Mouse (Mus musculus): Measurements from ENCODE around the gene Inhbc. TPM values are rescaled to one million over a fixed set of nuclear protein-coding genes. Genes with fewer than 3 reads are reported as not detected.

The Inhbc gene
- total and polyA plus RNA-seq, 3 experiments = not detected

DNA sequence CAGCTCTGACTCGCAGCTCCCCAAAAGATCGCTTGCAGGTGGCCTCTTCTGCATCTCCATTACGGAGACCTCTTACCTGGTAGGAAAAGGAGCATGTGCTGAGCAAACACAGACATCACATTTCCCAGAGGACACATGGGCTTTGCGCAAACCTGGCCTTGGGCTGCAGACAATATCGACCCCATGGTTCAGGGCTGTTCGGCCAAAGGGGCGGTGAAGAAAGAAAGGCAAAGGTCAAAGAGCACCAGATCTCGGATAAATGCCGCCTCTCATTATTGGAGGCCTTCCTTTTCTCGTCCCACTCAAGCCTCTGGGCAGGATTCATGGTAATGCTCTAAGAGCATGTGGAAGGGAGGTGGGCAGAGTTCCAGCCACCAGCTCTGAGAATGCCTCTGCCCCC is 14.9 kb downstream of the Inhbc start:
- no peak overlapping the region for H3K4me3 ChIP-seq
- H3K36me3 ChIP-seq (ENCODE audit: control insufficient read depth, insufficient read depth, low read length) = no peaks in the 10 kb centered on the region
- H3K27me3 ChIP-seq (ENCODE audit: control insufficient read depth, insufficient read depth, low read length) = no peaks in the 10 kb centered on the region
- no peak overlapping the region for H3K9ac ChIP-seq (ENCODE audit: low read depth, low read length)
- no peaks in the 10 kb centered on the region for H3K4me1 ChIP-seq (ENCODE audit: control insufficient read depth, insufficient read depth, low read length)
- WGBS = 75% methylated on average over 10 of the region's 10 CpGs
- DNase-seq = no peak
- intact Hi-C loops (cut with DNase I) = no loop called here
- no peaks in the 10 kb centered on the region for H3K79me2 ChIP-seq (replicated peaks; ENCODE audit: control insufficient read depth, insufficient read depth, low read length)
- H3K27ac ChIP-seq = no peak overlapping the region; the same call in 1 of the 2 replicates
- TF ChIP-seq EP300 (IDR thresholded peaks at IDR 0.05; ENCODE audit: insufficient read depth, low read depth, low read length) (no peak), CTCF (IDR thresholded peaks at IDR 0.05) (no peak), POLR2A (IDR thresholded peaks at IDR 0.05; ENCODE audit: insufficient read depth, low read depth, low read length) (no peak)

DNA sequence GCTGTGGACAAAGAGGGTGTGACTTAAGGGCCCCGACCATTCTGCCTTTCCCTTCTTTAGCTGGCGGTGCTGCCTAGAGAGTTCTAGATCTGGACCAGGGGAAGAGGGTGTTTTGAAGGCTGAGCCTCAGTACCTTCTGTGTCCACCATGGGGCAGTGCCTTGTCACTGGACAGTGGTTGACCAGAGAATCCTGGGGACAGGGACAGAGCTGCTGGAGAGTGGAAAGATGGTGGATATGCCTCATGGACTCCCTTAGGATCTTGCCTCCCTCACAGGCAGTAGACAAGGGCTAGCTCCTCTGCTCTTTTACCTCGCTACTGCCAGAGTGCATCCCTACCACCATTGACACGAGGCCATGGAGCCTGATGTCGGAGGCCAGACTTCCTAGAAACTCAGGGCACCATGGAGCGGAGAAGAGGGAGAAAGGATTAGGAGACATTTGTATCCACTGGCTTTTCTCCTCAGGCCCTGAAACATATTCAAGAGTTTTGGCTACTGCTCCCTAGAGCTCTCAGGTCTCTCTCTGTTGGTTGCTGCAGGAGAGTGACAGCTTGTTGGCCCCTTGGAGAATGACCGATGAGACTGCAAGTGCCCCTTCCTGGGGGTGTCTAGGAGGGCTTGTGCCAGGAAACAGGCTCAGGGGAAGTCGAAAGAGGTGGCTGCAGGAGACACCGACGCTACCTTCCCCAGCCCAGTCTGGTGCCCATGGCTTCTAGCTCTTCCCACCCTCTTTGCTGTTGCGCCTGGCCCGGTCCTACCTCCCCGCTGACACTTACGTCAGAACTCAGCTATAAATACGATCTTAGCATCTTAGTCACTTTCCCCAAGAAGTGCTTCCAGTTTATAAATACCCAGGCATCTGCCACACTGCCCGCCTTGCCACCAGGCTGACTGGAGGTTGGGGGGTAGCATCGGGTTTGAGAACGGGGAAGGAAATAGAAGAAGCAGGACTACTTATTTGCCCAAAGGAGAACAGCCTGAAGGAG is 16.0 kb downstream of the Inhbc start, which contains the start of gene Inhbe:
Gene Inhbe, minus strand, starts transcription at position 503 of the 987 bp plus-strand sequence.
- peak in 1 of 2 experiments; percentile 56 for DNase-seq
- peak within 1 kb of the TSS; percentile 81 for H3K27ac ChIP-seq
- H3K9ac ChIP-seq (ENCODE audit: low read depth, low read length) = no peak within 1 kb of the TSS
- peak; percentile 64 for TF ChIP-seq CTCF (IDR thresholded peaks at IDR 0.05)
- no peak for TF ChIP-seq EP300 (IDR thresholded peaks at IDR 0.05; ENCODE audit: insufficient read depth, low read depth, low read length)
- TF ChIP-seq POLR2A (IDR thresholded peaks at IDR 0.05; ENCODE audit: insufficient read depth, low read depth, low read length) = no peak
- H3K36me3 ChIP-seq (ENCODE audit: control insufficient read depth, insufficient read depth, low read length) = no peaks in the 10 kb centered on the region
- no peaks in the 10 kb centered on the region for H3K79me2 ChIP-seq (replicated peaks; ENCODE audit: control insufficient read depth, insufficient read depth, low read length)
- WGBS = 65% methylated on average over 18 of the region's 18 CpGs
- no peaks in the 10 kb centered on the region for H3K27me3 ChIP-seq (ENCODE audit: control insufficient read depth, insufficient read depth, low read length)
- no peak within 1 kb of the TSS for H3K4me3 ChIP-seq
- intact Hi-C loops (cut with DNase I) = loop anchor here (5.0 kb wide), 1 partner anchor 68 kb away; no protein-coding TSS in a partner anchor
- H3K4me1 ChIP-seq (ENCODE audit: control insufficient read depth, insufficient read depth, low read length) = no peaks in the 10 kb centered on the region

DNA sequence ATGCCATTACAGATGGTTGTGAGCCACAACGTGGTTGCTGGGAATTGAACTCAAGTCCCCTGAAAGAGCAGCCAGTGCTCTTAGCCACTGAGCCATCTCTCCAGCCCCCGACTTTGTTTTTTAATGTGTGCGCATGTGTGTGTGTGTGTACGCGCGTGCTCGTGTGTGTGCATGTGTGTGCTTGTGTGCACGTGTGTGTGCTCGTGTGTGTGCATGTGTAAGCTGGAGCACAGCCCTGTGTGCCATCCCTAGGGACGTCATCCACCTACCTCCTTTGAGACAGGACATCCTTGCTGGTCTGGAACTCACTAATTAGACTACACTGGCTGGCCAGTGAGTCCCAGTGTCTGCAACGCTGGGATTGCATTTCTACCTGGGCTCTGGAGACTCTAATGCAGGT is 17.5 kb downstream of the Inhbc start:
- WGBS = 86% methylated on average over 11 of the region's 11 CpGs
- no peak for DNase-seq
- Histone ChIP-seq H3K4me1 (ENCODE audit: control insufficient read depth, insufficient read depth, low read length) (no peaks in the 10 kb centered on the region), H3K27me3 (ENCODE audit: control insufficient read depth, insufficient read depth, low read length) (no peaks in the 10 kb centered on the region), H3K79me2 (replicated peaks; ENCODE audit: control insufficient read depth, insufficient read depth, low read length) (no peaks in the 10 kb centered on the region), H3K36me3 (ENCODE audit: control insufficient read depth, insufficient read depth, low read length) (no peaks in the 10 kb centered on the region), H3K27ac (no peak overlapping the region), H3K9ac (ENCODE audit: low read depth, low read length) (no peak overlapping the region), H3K4me3 (no peak overlapping the region)
- intact Hi-C loops (cut with DNase I) = loop anchor here (5.0 kb wide), 1 partner anchor 70 kb away; no protein-coding TSS in a partner anchor
- TF ChIP-seq CTCF (IDR thresholded peaks at IDR 0.05) (no peak), EP300 (IDR thresholded peaks at IDR 0.05; ENCODE audit: insufficient read depth, low read depth, low read length) (no peak), POLR2A (IDR thresholded peaks at IDR 0.05; ENCODE audit: insufficient read depth, low read depth, low read length) (no peak)

DNA sequence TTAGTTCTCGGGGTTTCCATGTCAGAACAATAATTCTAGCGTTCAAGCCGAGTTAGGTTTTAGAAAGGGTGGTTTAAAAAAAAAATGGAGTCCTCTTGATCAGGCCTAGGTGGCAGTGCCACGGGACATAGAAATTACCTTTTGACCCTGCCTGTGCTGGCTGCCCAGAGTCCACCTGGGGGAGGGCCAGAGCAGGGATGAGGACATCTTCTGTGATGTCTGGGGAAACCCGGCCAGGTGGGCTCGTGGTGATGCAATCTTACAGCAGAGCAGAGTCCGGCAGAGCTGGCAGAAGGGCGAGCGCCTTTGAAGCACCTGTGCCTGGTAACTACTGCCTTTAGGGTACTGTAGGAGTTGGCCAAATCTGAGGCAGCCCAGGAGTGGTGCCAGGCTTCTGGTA is 18.0 kb downstream of the Inhbc start:
- no peaks in the 10 kb centered on the region for H3K36me3 ChIP-seq (ENCODE audit: control insufficient read depth, insufficient read depth, low read length)
- no peak overlapping the region for H3K9ac ChIP-seq (ENCODE audit: low read depth, low read length)
- no peaks in the 10 kb centered on the region for H3K27me3 ChIP-seq (ENCODE audit: control insufficient read depth, insufficient read depth, low read length)
- 85% methylated on average over 9 of the region's 9 CpGs for WGBS
- no peaks in the 10 kb centered on the region for H3K79me2 ChIP-seq (replicated peaks; ENCODE audit: control insufficient read depth, insufficient read depth, low read length)
- intact Hi-C loops (cut with DNase I) = loop anchor here (5.0 kb wide), 1 partner anchor 70 kb away; no protein-coding TSS in a partner anchor
- no peak overlapping the region for H3K27ac ChIP-seq
- H3K4me1 ChIP-seq (ENCODE audit: control insufficient read depth, insufficient read depth, low read length) = no peaks in the 10 kb centered on the region
- no peak for DNase-seq
- TF ChIP-seq EP300 (IDR thresholded peaks at IDR 0.05; ENCODE audit: insufficient read depth, low read depth, low read length) = no peak
- no peak for TF ChIP-seq CTCF (IDR thresholded peaks at IDR 0.05)
- no peak for TF ChIP-seq POLR2A (IDR thresholded peaks at IDR 0.05; ENCODE audit: insufficient read depth, low read depth, low read length)
- H3K4me3 ChIP-seq = no peak overlapping the region

DNA sequence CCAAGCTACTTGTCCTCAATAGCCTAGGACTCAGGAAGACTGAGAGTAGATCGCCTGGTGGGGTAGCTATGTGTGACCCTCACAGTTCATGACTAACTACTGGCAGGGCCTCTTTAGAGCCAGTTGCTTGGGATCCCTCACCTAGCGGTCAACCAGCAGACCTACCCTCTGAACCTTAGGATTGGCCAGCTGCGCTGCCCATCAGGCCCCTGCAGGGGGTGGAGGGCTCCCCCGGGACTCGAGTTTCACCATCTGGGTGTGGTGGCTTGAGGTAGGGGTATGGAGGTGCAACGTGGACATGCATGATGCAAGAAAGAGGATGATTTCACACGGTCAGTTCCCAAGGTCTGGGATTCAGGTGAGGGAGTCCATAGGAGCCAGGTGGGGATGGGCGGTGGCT is 18.5 kb downstream of the Inhbc start:
- intact Hi-C loops (cut with DNase I) = loop anchor here (5.0 kb wide), 1 partner anchor 71 kb away; no protein-coding TSS in a partner anchor
- 74% methylated on average over 8 of the region's 8 CpGs for WGBS
- DNase-seq = no peak

DNA sequence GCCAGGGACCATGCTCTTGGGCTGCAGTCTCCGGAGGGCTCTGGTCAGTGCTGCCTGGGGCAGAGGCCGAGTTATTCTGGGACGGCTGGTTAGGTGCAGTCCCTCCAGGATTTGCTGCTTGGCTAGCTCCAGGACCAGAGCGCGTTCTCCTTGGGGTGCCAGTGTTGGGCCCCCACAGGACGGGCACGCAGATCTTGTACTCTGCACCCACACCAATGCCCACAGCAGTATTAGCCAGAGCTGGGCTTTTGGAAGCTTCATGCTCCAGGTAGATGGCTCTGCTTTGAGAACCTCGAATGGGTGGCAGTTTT is 19.0 kb downstream of the Inhbc start:
- intact Hi-C loops (cut with DNase I) = loop anchor here (5.0 kb wide), 1 partner anchor 71 kb away; no protein-coding TSS in a partner anchor
- no peak for TF ChIP-seq POLR2A (IDR thresholded peaks at IDR 0.05; ENCODE audit: insufficient read depth, low read depth, low read length)
- TF ChIP-seq EP300 (IDR thresholded peaks at IDR 0.05; ENCODE audit: insufficient read depth, low read depth, low read length) = no peak
- TF ChIP-seq CTCF (IDR thresholded peaks at IDR 0.05) = no peak
- WGBS = 84% methylated on average over 8 of the region's 8 CpGs

More for the DNA sequence above, 18.5 kb downstream of the Inhbc start:
- no peak for TF ChIP-seq CTCF (IDR thresholded peaks at IDR 0.05)
- TF ChIP-seq EP300 (IDR thresholded peaks at IDR 0.05; ENCODE audit: insufficient read depth, low read depth, low read length) = no peak
- no peak for TF ChIP-seq POLR2A (IDR thresholded peaks at IDR 0.05; ENCODE audit: insufficient read depth, low read depth, low read length)
- Histone ChIP-seq H3K36me3 (ENCODE audit: control insufficient read depth, insufficient read depth, low read length) (no peaks in the 10 kb centered on the region), H3K27me3 (ENCODE audit: control insufficient read depth, insufficient read depth, low read length) (no peaks in the 10 kb centered on the region), H3K79me2 (replicated peaks; ENCODE audit: control insufficient read depth, insufficient read depth, low read length) (no peaks in the 10 kb centered on the region), H3K27ac (no peak overlapping the region), H3K4me1 (ENCODE audit: control insufficient read depth, insufficient read depth, low read length) (no peaks in the 10 kb centered on the region), H3K9ac (ENCODE audit: low read depth, low read length) (no peak overlapping the region), H3K4me3 (no peak overlapping the region)

More for the DNA sequence above, 19.0 kb downstream of the Inhbc start:
- Histone ChIP-seq H3K4me3 (no peak overlapping the region), H3K9ac (ENCODE audit: low read depth, low read length) (no peak overlapping the region), H3K36me3 (ENCODE audit: control insufficient read depth, insufficient read depth, low read length) (no peaks in the 10 kb centered on the region), H3K27ac (no peak overlapping the region), H3K79me2 (replicated peaks; ENCODE audit: control insufficient read depth, insufficient read depth, low read length) (no peaks in the 10 kb centered on the region), H3K4me1 (ENCODE audit: control insufficient read depth, insufficient read depth, low read length) (no peaks in the 10 kb centered on the region), H3K27me3 (ENCODE audit: control insufficient read depth, insufficient read depth, low read length) (no peaks in the 10 kb centered on the region)
- DNase-seq = no peak
